ENCODE assay signal across 8 mouse cellular contexts in genomic region chr5:123039120-123039752, GRCm38 (mm10). TPM values are rescaled to one million over a fixed set of nuclear protein-coding genes. Genes with fewer than 3 reads are reported as not detected.
DNase-seq lines count a peak whose midpoint lies in the region; ATAC-seq and TF ChIP-seq lines count a peak whose summit lies in the region.

No protein-coding gene starts in this region.

- H3K4me3 ChIP-seq in intestine, embryonic 15.5 days (replicated peaks) = peak overlapping the region; percentile 34
- peak overlapping the region; percentile 47 for H3K4me3 ChIP-seq in liver, postnatal 0 days (ENCODE audit: low read depth, low read length)
- H3K4me3 ChIP-seq in neural tube, embryonic 11.5 days (ENCODE audit: low read depth, low read length) = peak overlapping the region; percentile 27

- no peak for ATAC-seq in cerebellum, adult (ENCODE audit: insufficient number of reproducible peaks, low FRiP score, low TSS enrichment)
- ATAC-seq in granulocyte monocyte progenitor cell, adult 5-6 weeks (replicated peaks; ENCODE audit: poor library complexity, severe bottlenecking) = peak; percentile 96
- peak; percentile 79 for ATAC-seq in intestine, embryonic 15.5 days
- peak; percentile 83 for ATAC-seq in liver, postnatal 0 days
- ATAC-seq in neural tube, embryonic 11.5 days (ENCODE audit: insufficient read depth, low FRiP score, low TSS enrichment) = no peak

- peaks cover 8% of the 10 kb centered on the region for H3K4me1 ChIP-seq in intestine, embryonic 15.5 days (replicated peaks)
- peaks cover 37% of the 10 kb centered on the region for H3K4me1 ChIP-seq in liver, postnatal 0 days (ENCODE audit: insufficient read depth)
- no peaks in the 10 kb centered on the region for H3K4me1 ChIP-seq in neural tube, embryonic 11.5 days (ENCODE audit: control insufficient read depth, insufficient read depth, low read length)

- peak overlapping the region; percentile 36 for H3K9ac ChIP-seq in intestine, embryonic 15.5 days
- H3K9ac ChIP-seq in liver, postnatal 0 days (replicated peaks) = peak overlapping the region; percentile 59
- H3K9ac ChIP-seq in neural tube, embryonic 11.5 days (ENCODE audit: low read length) = peak overlapping the region; percentile 14; the same call in 1 of the 2 replicates

- H3K4me2 ChIP-seq in intestine, embryonic 15.5 days (replicated peaks) = peak overlapping the region; percentile 79
- peak overlapping the region; percentile 93 for H3K4me2 ChIP-seq in liver, postnatal 0 days (ENCODE audit: low read depth, low read length)
- peak overlapping the region; percentile 44 for H3K4me2 ChIP-seq in neural tube, embryonic 11.5 days (ENCODE audit: low read depth)

- peak; percentile 59 to 70 for DNase-seq in cerebellum, postnatal 10 days
- peak; percentile 72 for DNase-seq in embryo, embryonic 10 days (ENCODE audit: low spot score)
- DNase-seq in liver, postnatal 0 days = peak; percentile 93
- peak; percentile 58 for DNase-seq in neural tube, embryonic 11.5 days (ENCODE audit: low spot score)
- peak; percentile 90 for DNase-seq in thymus, postnatal 25 days

- H3K9me3 ChIP-seq in intestine, embryonic 15.5 days = no peaks in the 10 kb centered on the region
- H3K9me3 ChIP-seq in liver, postnatal 0 days (ENCODE audit: low read length) = no peaks in the 10 kb centered on the region
- H3K9me3 ChIP-seq in neural tube, embryonic 11.5 days (ENCODE audit: control insufficient read depth, low read length) = no peaks in the 10 kb centered on the region

- H3K27me3 ChIP-seq in intestine, embryonic 15.5 days (replicated peaks) = no peaks in the 10 kb centered on the region
- H3K27me3 ChIP-seq in liver, postnatal 0 days (ENCODE audit: insufficient read depth, low read length) = no peaks in the 10 kb centered on the region
- H3K27me3 ChIP-seq in neural tube, embryonic 11.5 days (ENCODE audit: control insufficient read depth, insufficient read depth, low read length) = no peaks in the 10 kb centered on the region

- WGBS in intestine, embryonic 15.5 days = 5% methylated on average over 25 of the region's 25 CpGs
- WGBS in liver, postnatal 0 days (ENCODE audit: insufficient replicate concordance) = 2% methylated on average over 25 of the region's 25 CpGs
- WGBS in neural tube, embryonic 11.5 days = 4% methylated on average over 25 of the region's 25 CpGs

- no peak for TF ChIP-seq EP300 in liver, postnatal 0 days (IDR thresholded peaks at IDR 0.05; ENCODE audit: low read depth)

- peak; percentile 8; the same call in 1 of the 2 replicates for TF ChIP-seq CTCF in liver, postnatal 0 days (IDR thresholded peaks at IDR 0.05; ENCODE audit: low read depth)

- no peaks in the 10 kb centered on the region for H3K36me3 ChIP-seq in intestine, embryonic 15.5 days
- no peaks in the 10 kb centered on the region for H3K36me3 ChIP-seq in liver, postnatal 0 days (replicated peaks; ENCODE audit: insufficient read depth, low read length)
- no peaks in the 10 kb centered on the region for H3K36me3 ChIP-seq in neural tube, embryonic 11.5 days (ENCODE audit: control insufficient read depth, insufficient read depth, low read length)

- H3K27ac ChIP-seq in intestine, embryonic 15.5 days = no peak overlapping the region
- peak overlapping the region; percentile 64 for H3K27ac ChIP-seq in liver, postnatal 0 days (ENCODE audit: low read depth)
- H3K27ac ChIP-seq in neural tube, embryonic 11.5 days (ENCODE audit: low read depth, low read length) = no peak overlapping the region

RNA-seq across cellular contexts. Expression of gene Morn3, which starts 7.6 kb away (rescaled TPM):
- 0.58 TPM in 1 of 2 replicates, not detected in the other for total RNA-seq in granulocyte monocyte progenitor cell, adult 5-6 weeks (2014; fragmentation: Nextera tagmentation)
- total RNA-seq in granulocyte monocyte progenitor cell, adult 5-6 weeks (2017) = not detected in 2 replicates
- polyA plus RNA-seq in intestine, embryonic 15.5 days (2015; fragmentation: Nextera tagmentation; extraction: Ambion mirVana) = 0.45 TPM in 1 of 2 replicates, not detected in the other
- polyA plus RNA-seq in liver, postnatal 0 days (2015; fragmentation: Nextera tagmentation; extraction: Ambion mirVana) = not detected in 2 replicates
- polyA plus RNA-seq in neural tube, embryonic 11.5 days (2014; fragmentation: Nextera tagmentation; extraction: Ambion mirVana) = not detected in 2 replicates

RNA-seq across cellular contexts. Expression of gene Orai1, which starts 24.4 kb away (rescaled TPM):
- 40.9 and 43.8 TPM in 2 replicates for total RNA-seq in granulocyte monocyte progenitor cell, adult 5-6 weeks (2014; fragmentation: Nextera tagmentation)
- 15.6 and 22.4 TPM in 2 replicates for total RNA-seq in granulocyte monocyte progenitor cell, adult 5-6 weeks (2017)
- polyA plus RNA-seq in intestine, embryonic 15.5 days (2015; fragmentation: Nextera tagmentation; extraction: Ambion mirVana) = 18.9 and 19.3 TPM in 2 replicates
- polyA plus RNA-seq in liver, postnatal 0 days (2015; fragmentation: Nextera tagmentation; extraction: Ambion mirVana) = 12.4 and 13.1 TPM in 2 replicates
- 8.5 and 8.7 TPM in 2 replicates for polyA plus RNA-seq in neural tube, embryonic 11.5 days (2014; fragmentation: Nextera tagmentation; extraction: Ambion mirVana)

RNA-seq across cellular contexts. Expression of gene Tmem120b, which starts 29.0 kb away (rescaled TPM):
- total RNA-seq in granulocyte monocyte progenitor cell, adult 5-6 weeks (2014; fragmentation: Nextera tagmentation) = 1.8 and 3.1 TPM in 2 replicates
- total RNA-seq in granulocyte monocyte progenitor cell, adult 5-6 weeks (2017) = 1.6 and 2.3 TPM in 2 replicates
- polyA plus RNA-seq in intestine, embryonic 15.5 days (2015; fragmentation: Nextera tagmentation; extraction: Ambion mirVana) = 8.4 and 10.1 TPM in 2 replicates
- 12.0 and 12.8 TPM in 2 replicates for polyA plus RNA-seq in liver, postnatal 0 days (2015; fragmentation: Nextera tagmentation; extraction: Ambion mirVana)
- polyA plus RNA-seq in neural tube, embryonic 11.5 days (2014; fragmentation: Nextera tagmentation; extraction: Ambion mirVana) = 9.0 and 9.9 TPM in 2 replicates

RNA-seq across cellular contexts. Expression of gene Kdm2b, which starts 49.6 kb away (rescaled TPM):
- 42.8 and 63.5 TPM in 2 replicates for total RNA-seq in granulocyte monocyte progenitor cell, adult 5-6 weeks (2014; fragmentation: Nextera tagmentation)
- 54.8 and 58.7 TPM in 2 replicates for total RNA-seq in granulocyte monocyte progenitor cell, adult 5-6 weeks (2017)
- 27.2 and 29.4 TPM in 2 replicates for polyA plus RNA-seq in intestine, embryonic 15.5 days (2015; fragmentation: Nextera tagmentation; extraction: Ambion mirVana)
- polyA plus RNA-seq in liver, postnatal 0 days (2015; fragmentation: Nextera tagmentation; extraction: Ambion mirVana) = 7.6 and 8.3 TPM in 2 replicates
- 70.3 and 74.1 TPM in 2 replicates for polyA plus RNA-seq in neural tube, embryonic 11.5 days (2014; fragmentation: Nextera tagmentation; extraction: Ambion mirVana)

Comparison
In these comparisons a context has a peak if more than half of its experiments do, and no peak if none do; other contexts are left out.
1. ATAC-seq: peak in granulocyte monocyte progenitor cell, adult 5-6 weeks (single experiment), intestine, embryonic 15.5 days (single experiment) and liver, postnatal 0 days (single experiment); none in cerebellum, adult (single experiment) and neural tube, embryonic 11.5 days (single experiment).
2. Peak in every context shown above with its lines, with median percentiles within 50 percentile points of each other: DNase-seq, H3K4me2 ChIP-seq, H3K4me3 ChIP-seq and H3K9ac ChIP-seq.